Mouse (Mus musculus) liver, embryonic 11.5 days (tissue): ENCODE data around the gene Yy1. TPM values are rescaled to one million over a fixed set of nuclear protein-coding genes. Genes with fewer than 3 reads are reported as not detected.

ENCODE experiments used
- ATAC-seq: fragments of 200-750 bp; cut with Nextera tagmentation; replicated peaks from 2 replicates; pipeline ENCODE4 v1.8.0; 2017; ENCODE audit warnings: moderate number of reproducible peaks, mild to moderate bottlenecking, moderate TSS enrichment, moderate library complexity; ENCODE audit not compliant: low FRiP score
- DNase-seq: peaks from one replicate; pipeline ENCODE4 v3.0.0-alpha.2; 2017; ENCODE audit warnings: low spot score
- H3K27ac ChIP-seq: fragments of 300-500 bp; sonication (generic); 2 replicates; pipeline ENCODE4 v1.5.1; 2014; ENCODE audit warnings: mild to moderate bottlenecking, low read depth, low read length, control low read depth
- H3K27me3 ChIP-seq: fragments of 300-500 bp; sonication (generic); replicated peaks from 2 replicates; pipeline ENCODE4 v1.6.1; 2014; ENCODE audit warnings: low read length, mixed read lengths; ENCODE audit not compliant: control insufficient read depth, insufficient read depth
- H3K36me3 ChIP-seq: fragments of 300-500 bp; sonication (generic); 2 replicates; pipeline ENCODE4 v1.6.1; 2014; ENCODE audit warnings: mild to moderate bottlenecking, low read length, moderate library complexity, mixed read lengths; ENCODE audit not compliant: control insufficient read depth, insufficient read depth
- H3K4me1 ChIP-seq: fragments of 300-500 bp; sonication (generic); replicated peaks from 2 replicates; pipeline ENCODE4 v1.6.1; 2014; ENCODE audit warnings: low read length, mixed read lengths; ENCODE audit not compliant: control insufficient read depth, insufficient read depth
- H3K4me2 ChIP-seq: fragments of 300-500 bp; sonication (generic); 2 replicates; pipeline ENCODE4 v1.6.1; 2014; ENCODE audit warnings: mild to moderate bottlenecking, control low read depth, moderate library complexity
- H3K4me3 ChIP-seq: fragments of 300-500 bp; sonication (generic); 2 replicates; pipeline ENCODE4 v1.5.1; 2014; ENCODE audit warnings: low read depth, low read length, control low read depth
- H3K9ac ChIP-seq: fragments of 300-500 bp; sonication (generic); 2 replicates; pipeline ENCODE4 v1.6.1; 2014; ENCODE audit warnings: low read depth, low read length, control low read depth
- H3K9me3 ChIP-seq: fragments of 300-500 bp; sonication (generic); 2 replicates; pipeline ENCODE4 v1.6.1; 2016; ENCODE audit warnings: low read length, inconsistent platforms, mixed read lengths; ENCODE audit not compliant: control insufficient read depth
- WGBS: fragments of 180-500 bp; shearing (Covaris S2); extraction: QIAGEN DNeasy Blood & Tissue Kit; methylation state at CpG from one replicate; pipeline ENCODE4 v1.1.7; 2014; 5-methylcytosine and 5-hydroxymethylcytosine counted together
- polyA plus RNA-seq: library from polyadenylated mRNA; unstranded; fragments of >200 nt; fragmentation: Nextera tagmentation; extraction: Ambion mirVana; gene quantifications from 2 replicates; pipeline ENCODE4 v1.2.1, GENCODE M21; 2014

Gene Yy1
- polyA plus RNA-seq, 1 experiment from 2014 or later: 19.2 TPM

GRCm38 (mm10) chr12:108764917-108765678 lies 27.7 kb upstream of the Yy1 start:
- Histone ChIP-seq H3K4me2 (peak overlapping the region; percentile 65), H3K4me3 (peak overlapping the region; percentile 36), H3K9ac (peak overlapping the region; percentile 45; the same call in 1 of the 2 replicates), H3K27ac (peak overlapping the region; percentile 36; the same call in 1 of the 2 replicates), H3K36me3 (no peaks in the 10 kb centered on the region), H3K27me3 (no peaks in the 10 kb centered on the region), H3K9me3 (no peaks in the 10 kb centered on the region), H3K4me1 (peaks cover 24% of the 10 kb centered on the region)
- ATAC-seq (no peak), DNase-seq (no peak)
- WGBS: 55% methylated on average over 22 of the region's 22 CpGs

- ATAC-seq: peak; percentile 27; the same call in 1 of the 2 replicates
- 11% methylated on average over 14 of the region's 14 CpGs for WGBS
- Histone ChIP-seq H3K36me3 (no peaks in the 10 kb centered on the region), H3K27me3 (no peaks in the 10 kb centered on the region), H3K4me3 (peak overlapping the region; percentile 36), H3K27ac (peak overlapping the region; percentile 36), H3K9ac (peak overlapping the region; percentile 45; the same call in 1 of the 2 replicates), H3K4me2 (peak overlapping the region; percentile 65), H3K9me3 (no peaks in the 10 kb centered on the region), H3K4me1 (peaks cover 24% of the 10 kb centered on the region)
- DNase-seq: peak; percentile 59
Observed at GRCm38 (mm10) chr12:108765751-108766221, 27.0 kb upstream of the Yy1 start.

DNA sequence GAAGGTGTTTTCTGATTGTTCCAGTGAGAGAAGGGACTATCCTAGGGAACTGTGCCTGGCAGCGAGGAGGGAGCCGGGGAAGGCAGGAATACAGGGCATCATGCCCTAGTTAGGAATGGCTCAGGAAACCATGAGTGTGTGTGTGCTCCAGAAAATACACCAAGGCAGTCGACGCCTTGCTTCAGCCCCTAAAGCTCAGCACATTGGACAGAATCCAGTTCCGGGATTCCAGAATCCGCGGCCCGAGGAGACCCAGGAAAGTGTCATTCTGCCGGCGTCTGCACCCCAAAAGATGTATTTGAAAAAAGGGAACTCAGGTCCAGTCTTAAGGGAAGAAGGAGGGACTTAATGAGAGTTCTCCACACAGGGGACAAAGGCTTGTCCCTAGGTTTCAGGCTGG lies 26.5 kb upstream of the Yy1 start:
- peak overlapping the region; percentile 36 for H3K4me3 ChIP-seq
- 48% methylated on average over 10 of the region's 10 CpGs for WGBS
- no peaks in the 10 kb centered on the region for H3K9me3 ChIP-seq
- H3K9ac ChIP-seq: peak overlapping the region; percentile 45; the same call in 1 of the 2 replicates
- H3K27ac ChIP-seq: peak overlapping the region; percentile 36; the same call in 1 of the 2 replicates
- H3K36me3 ChIP-seq: no peaks in the 10 kb centered on the region
- peak overlapping the region; percentile 65 for H3K4me2 ChIP-seq
- H3K27me3 ChIP-seq: no peaks in the 10 kb centered on the region
- ATAC-seq: no peak
- no peak for DNase-seq
- peaks cover 19% of the 10 kb centered on the region for H3K4me1 ChIP-seq

GRCm38 (mm10) chr12:108766866-108767265 lies 25.9 kb upstream of the Yy1 start:
- H3K36me3 ChIP-seq: no peaks in the 10 kb centered on the region
- peak overlapping the region; percentile 65 for H3K4me2 ChIP-seq
- whole genome bisulfite sequencing: 33% methylated on average over 7 of the region's 7 CpGs
- no peaks in the 10 kb centered on the region for H3K9me3 ChIP-seq
- H3K27ac ChIP-seq: no peak overlapping the region
- H3K4me3 ChIP-seq: no peak overlapping the region
- no peak for ATAC-seq
- no peaks in the 10 kb centered on the region for H3K27me3 ChIP-seq
- H3K4me1 ChIP-seq: peaks cover 18% of the 10 kb centered on the region
- DNase-seq: no peak
- H3K9ac ChIP-seq: no peak overlapping the region

DNA sequence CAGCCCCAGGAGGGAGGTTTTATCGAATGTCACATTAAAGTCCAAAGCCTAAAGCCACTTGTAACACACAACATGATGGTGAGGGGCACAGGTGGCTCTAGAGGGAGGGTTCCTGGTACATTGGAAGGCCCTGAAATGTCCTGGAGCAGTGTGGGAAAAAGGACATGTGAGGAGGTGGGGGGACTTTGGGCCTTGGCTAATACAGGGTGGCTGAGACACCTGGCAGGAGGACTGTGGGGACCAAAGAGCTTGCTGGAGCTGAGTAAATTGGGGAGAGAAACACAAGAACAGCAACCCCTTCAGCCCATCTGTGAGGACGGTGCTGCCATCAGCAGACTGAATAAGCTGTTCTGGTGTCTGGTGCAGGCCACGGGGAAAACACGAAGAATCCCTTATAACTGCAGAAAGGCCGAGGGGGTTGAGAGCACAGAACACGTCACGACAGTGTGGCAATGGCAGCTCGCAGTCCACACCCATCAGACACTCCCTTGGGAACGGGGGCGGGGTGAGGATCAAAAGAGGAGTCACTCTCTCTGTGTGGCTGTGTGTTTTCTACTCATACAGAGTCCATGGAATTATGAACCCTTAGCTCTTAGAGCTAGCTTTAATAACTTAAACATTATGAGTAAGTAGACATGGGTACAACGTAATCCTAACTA lies 24.4 kb upstream of the Yy1 start:
- no peak overlapping the region for H3K27ac ChIP-seq

GRCm38 (mm10) chr12:108780108-108780877 lies 12.5 kb upstream of the Yy1 start:
- H3K36me3 ChIP-seq: peaks cover 12% of the 10 kb centered on the region
- WGBS: 78% methylated on average over 7 of the region's 7 CpGs
- no peaks in the 10 kb centered on the region for H3K27me3 ChIP-seq
- peak overlapping the region; percentile 5; the same call in 1 of the 2 replicates for H3K4me2 ChIP-seq
- H3K27ac ChIP-seq: peak overlapping the region; percentile 29
- no peak overlapping the region for H3K9ac ChIP-seq
- ATAC-seq (peak; percentile 99), DNase-seq (no peak)
- peaks cover 2% of the 10 kb centered on the region; the same call in 1 of the 2 replicates for H3K9me3 ChIP-seq
- no peak overlapping the region for H3K4me3 ChIP-seq
- H3K4me1 ChIP-seq: peaks cover 2% of the 10 kb centered on the region; the same call in 1 of the 2 replicates

More for the DNA sequence above, 24.4 kb upstream of the Yy1 start:
- no peaks in the 10 kb centered on the region for H3K27me3 ChIP-seq
- H3K4me1 ChIP-seq: peaks cover 10% of the 10 kb centered on the region
- H3K4me3 ChIP-seq: no peak overlapping the region
- H3K4me2 ChIP-seq: no peak overlapping the region
- ATAC-seq (no peak), DNase-seq (no peak)
- 86% methylated on average over 11 of the region's 11 CpGs for WGBS
- no peaks in the 10 kb centered on the region for H3K9me3 ChIP-seq
- H3K9ac ChIP-seq: no peak overlapping the region
- no peaks in the 10 kb centered on the region for H3K36me3 ChIP-seq

- WGBS: 54% methylated on average over 4 of the region's 4 CpGs
- H3K36me3 ChIP-seq: peaks cover 8% of the 10 kb centered on the region; the same call in 1 of the 2 replicates
- no peak for ATAC-seq
- no peak overlapping the region for H3K4me3 ChIP-seq
- H3K27ac ChIP-seq: no peak overlapping the region
- no peak for DNase-seq
- H3K4me1 ChIP-seq: peaks cover 21% of the 10 kb centered on the region
- H3K9me3 ChIP-seq: peaks cover 2% of the 10 kb centered on the region; the same call in 1 of the 2 replicates
- H3K9ac ChIP-seq: no peak overlapping the region
- no peak overlapping the region for H3K4me2 ChIP-seq
- H3K27me3 ChIP-seq: no peaks in the 10 kb centered on the region
Observed at GRCm38 (mm10) chr12:108785161-108785560, 7.6 kb upstream of the Yy1 start.

DNA sequence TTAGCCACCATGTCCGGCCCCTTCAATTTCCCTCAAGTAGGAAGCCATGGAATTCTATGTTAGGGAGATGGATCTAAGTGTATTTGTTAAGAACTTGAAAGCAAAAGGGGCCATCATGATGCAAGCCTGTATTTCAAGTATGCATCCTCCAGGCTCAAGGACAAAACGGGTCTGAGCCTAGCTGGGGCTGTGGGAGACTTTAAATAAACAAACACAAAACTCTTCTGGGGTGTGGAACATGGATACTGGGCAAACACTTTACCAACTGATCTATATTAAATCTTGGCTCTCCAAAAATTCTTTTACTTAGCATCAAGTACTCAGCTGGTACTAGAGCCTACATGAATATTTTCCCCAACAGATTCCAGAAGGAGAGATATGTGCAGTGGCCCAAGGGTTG lies 5.4 kb upstream of the Yy1 start:
- Histone ChIP-seq H3K27me3 (no peaks in the 10 kb centered on the region), H3K4me2 (no peak overlapping the region), H3K36me3 (peaks cover 8% of the 10 kb centered on the region; the same call in 1 of the 2 replicates), H3K27ac (no peak overlapping the region), H3K4me3 (no peak overlapping the region), H3K9me3 (peaks cover 2% of the 10 kb centered on the region; the same call in 1 of the 2 replicates), H3K4me1 (peaks cover 26% of the 10 kb centered on the region), H3K9ac (no peak overlapping the region)
- WGBS: 83% methylated on average over 2 of the region's 2 CpGs
- ATAC-seq (no peak), DNase-seq (no peak)
